Mouse (Mus musculus) erythroid progenitor cell, adult 5-6 weeks (primary cell): Measurements from ENCODE around the gene Gpha2. TPM values are rescaled to one million over a fixed set of nuclear protein-coding genes. Genes with fewer than 3 reads are reported as not detected.

Experiments
- ATAC-seq: replicated peaks from 2 replicates; pipeline ENCODE4 v1.8.0; 2016; ENCODE audit warnings: moderate number of reproducible peaks, mild to moderate bottlenecking, moderate TSS enrichment, inconsistent platforms; ENCODE audit not compliant: poor library complexity, low FRiP score, severe bottlenecking
- total RNA-seq, 2 experiments: library from RNA; stranded (forward) in 1 of 2; stranded (reverse) in 1 of 2; fragments of 150-400 nt in 1 of 2; fragments of 186-747, 209-891 nt in 1 of 2; gene quantifications; 2 replicates each; pipeline versions ENCODE4 v1.2.3 to v1.2.4; 2015 to 2017; ENCODE audit warnings: low replicate concordance in 2 of 2

Gpha2 gene
- total RNA-seq, 2 experiments from 2014 or later, result not detected

DNA sequence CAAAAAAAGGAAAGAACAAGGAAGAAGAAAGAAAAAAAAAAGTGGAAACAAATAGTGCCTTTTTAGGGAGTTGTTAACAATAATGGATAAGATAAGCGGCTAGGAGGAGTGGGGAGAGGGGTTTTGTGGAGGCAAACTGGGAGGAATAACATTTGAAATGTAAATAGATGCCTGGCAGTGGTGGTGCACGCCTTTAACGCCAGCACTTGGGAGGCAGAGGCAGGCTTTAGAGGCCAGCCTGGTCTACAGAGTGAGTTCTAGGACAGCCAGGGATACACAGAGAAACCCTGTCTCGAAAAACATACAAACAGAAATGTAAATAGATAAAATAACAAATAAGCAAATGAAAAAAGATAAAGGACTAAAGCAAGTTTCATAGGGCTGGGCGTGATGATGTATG lies 14.5 kb downstream of the Gpha2 start:
- no peak for ATAC-seq

DNA sequence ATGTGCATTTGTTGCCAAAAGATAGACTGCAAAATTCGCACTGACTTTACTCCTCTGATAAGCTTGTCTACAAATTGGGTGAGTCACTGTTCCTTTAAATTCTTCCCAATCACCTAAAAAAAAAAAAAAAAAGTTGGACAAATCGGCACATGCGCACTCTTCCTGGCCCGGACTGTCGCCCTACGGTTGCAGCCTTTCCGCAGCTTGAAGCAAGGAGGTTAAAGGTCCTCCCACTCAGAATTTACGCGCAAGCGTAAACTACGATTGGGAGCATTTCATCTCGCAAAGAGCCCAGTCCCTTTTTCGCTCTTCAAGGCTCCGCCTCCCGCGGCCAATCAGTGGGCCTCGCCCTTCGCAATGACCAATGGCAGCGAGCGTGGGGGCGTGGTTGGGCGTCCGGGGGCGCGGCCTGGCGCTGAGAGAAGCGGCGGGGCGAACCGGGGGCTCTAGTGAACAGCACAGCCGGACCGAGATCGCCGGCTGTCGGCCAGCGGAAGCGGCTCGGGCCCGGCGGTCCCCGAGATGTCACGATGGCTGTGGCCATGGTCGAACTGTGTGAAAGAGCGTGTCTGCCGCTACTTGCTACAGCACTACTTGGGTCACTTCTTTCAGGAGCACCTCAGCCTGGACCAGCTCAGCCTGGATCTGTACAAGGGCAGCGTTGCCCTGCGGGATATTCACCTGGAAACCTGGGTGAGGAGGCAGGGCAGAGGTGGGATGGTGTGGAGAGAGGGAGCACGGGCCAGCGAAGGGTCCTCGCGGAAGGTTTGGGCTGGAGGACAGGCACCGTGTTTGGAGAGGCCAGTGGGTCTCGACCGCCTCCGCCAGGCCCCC lies 15.3 kb downstream of the Gpha2 start, which contains the start of gene Atg2a:
Atg2a (plus strand) TSS at position 395 of the 834 bp plus-strand sequence.
- ATAC-seq, result peak; percentile 86

DNA sequence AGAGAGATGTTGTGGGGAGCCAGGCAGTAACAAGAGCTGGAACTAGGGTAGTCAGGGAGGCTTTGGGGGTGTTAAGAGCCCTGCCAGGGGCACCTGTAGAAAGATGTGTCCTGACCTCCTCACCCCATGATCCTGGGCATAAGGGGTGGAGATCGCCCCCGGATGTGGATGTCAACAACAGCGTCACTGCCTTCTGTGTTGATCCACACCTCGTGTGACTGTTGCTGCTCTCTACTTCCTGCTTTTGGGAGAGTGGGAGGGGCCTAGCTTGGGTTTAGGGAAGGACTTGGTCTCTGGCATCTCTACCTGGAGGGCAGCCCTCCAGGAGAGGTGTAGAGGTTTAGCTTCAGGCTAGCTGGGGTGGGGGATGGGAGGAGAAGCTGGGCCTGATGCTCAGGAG lies 16.1 kb downstream of the Gpha2 start:
- ATAC-seq, result peak; percentile 44

DNA sequence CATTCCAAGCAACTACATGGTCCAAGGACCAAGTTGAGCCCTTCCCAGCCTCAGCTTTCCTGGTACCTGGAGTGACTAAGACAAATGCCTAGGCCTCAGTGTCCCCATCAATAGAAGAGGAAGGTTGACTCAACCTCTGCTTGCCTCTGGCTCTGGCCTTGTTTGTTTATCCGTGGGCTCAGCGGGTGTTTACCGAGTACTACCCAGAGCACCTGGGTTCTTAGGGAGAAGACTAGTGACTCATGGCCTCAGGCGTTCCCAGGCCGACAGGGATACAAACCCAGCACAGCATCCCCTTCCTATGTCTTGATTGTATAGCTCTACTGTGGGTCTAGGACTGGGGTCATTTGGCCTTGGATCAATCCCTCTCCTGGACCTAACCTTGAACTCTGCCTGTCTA lies 17.0 kb downstream of the Gpha2 start:
- ATAC-seq, result no peak

DNA sequence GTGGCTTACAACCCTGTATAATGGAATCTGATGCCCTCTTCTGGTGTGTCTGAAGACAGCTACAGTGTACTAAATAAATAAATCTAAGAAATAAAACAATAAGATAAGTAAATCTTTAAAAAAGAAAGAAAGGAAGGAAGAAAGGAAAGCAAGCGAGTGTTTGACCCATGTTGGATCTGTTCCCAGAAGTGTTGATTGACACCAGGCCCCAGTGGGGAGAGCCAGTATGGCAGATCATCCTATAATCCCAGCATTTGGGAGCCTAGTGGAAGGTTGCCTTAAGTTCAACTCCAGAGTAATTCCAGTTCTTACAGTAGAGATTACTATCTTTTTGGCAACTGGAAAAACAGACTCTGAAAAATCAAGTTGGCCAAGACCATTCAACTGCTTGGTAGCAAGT lies 19.6 kb downstream of the Gpha2 start:
- no peak for ATAC-seq

DNA sequence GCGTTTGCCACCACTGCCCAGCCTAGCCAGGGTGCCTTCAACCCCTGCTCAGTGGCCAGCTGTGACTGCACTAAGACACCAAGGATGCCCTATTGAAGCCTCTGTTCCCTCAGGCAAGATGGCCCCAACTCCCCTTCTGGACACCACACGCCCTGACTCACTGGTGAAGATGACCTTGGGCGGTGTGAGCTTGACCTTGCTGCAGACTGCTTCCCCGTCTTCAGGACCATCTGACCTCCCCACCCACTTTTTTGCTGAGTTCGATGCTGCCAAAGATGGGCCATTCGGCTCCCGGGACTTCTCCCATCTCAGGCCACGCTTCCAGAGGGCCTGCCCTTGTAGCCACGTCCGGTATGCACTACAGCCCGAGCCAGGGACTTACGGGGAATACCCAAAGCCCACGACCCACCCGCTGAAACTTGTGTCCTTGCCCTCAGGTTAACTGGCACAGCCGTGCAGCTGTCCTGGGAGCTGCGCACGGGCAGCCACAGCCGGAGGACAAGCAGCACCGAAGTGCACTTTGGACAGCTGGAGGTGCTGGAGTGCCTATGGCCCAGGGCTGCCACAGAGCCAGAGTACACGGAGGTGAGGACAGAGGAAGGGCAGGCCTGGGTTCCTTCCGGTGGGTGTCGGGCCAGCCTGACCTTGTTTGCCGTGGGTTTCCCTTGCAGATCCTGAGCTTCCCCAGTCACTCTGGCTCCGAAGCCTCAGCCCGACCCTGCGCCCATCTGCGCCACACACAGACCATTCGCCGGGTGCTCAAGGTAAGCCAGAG lies 21.5 kb downstream of the Gpha2 start:
- no peak for ATAC-seq

DNA sequence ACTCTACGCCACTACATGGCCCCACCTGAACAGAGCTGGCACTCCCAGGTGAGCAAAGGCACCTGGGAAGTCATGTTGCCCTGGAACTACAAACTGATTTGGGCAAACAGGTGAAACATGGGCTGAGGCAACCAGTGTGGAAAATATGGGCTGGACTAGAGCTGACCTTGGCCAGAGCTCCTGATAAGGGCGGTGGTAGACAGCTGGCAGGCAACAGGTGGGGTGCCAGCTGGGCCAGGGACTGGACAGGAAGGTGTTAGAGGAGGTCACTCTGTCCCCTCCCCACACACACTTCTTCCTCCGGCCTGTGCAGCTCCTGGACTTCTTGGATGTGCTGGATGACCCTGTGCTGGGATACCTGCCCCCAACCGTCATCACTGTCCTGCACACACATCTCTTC lies 26.8 kb downstream of the Gpha2 start:
- ATAC-seq, result no peak

DNA sequence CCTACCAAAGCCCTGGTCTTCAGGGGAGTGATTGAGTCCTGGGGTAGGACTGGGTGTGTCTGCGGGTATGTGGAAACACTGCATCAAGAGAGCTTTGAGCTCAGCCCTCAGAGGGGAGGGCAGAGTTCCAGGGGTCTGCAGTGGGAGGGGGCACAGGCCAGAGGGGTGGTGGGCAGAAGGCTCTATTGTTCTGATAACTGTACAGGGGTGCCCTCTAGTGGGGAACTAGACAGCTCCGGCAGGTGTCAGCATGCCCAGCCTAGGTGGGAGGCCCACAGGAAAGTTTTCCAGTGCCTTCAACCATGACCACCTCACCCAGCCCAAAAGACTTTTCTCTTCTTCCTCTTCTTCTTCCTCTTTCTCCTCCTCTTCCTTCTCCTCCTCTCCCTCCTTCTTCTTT lies 34.2 kb downstream of the Gpha2 start:
- no peak for ATAC-seq

DNA sequence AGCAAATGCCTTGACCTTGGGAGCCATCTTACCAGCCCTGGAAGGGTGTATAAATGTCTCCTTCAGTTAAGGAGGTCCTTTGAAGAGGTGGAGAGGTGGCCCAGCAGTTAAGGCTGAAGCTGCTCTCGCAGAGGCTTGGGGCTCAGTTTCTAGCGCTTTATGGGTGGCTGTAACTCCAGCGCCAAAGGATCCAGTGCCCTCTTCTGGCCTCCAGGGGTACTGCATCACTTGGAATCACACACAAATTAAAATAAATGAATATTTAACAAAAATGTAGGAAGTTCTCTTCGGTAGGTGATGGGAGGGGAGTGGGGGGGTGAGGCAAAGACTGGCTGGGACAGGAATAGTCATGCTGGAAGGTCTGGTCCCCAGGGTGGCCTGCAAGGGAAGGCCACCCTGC lies 34.8 kb downstream of the Gpha2 start:
- no peak for ATAC-seq

DNA sequence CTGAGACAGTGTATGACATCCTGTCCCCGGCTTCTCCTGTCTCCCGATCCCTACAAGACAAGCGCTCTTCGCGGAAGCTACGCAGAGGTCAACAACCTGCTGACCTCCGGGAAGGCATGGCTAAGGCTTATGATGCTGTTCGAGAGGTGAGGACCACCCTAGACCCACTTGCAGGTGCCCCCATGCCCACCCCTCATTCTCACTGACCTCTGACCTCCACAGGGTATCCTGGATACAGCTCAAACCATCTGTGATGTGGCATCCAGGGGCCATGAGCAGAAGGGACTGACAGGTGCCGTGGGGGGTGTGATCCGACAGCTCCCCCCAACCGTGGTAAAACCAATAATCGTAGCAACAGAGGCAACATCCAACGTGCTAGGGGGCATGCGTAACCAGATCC lies 35.2 kb downstream of the Gpha2 start:
- ATAC-seq, result no peak

DNA sequence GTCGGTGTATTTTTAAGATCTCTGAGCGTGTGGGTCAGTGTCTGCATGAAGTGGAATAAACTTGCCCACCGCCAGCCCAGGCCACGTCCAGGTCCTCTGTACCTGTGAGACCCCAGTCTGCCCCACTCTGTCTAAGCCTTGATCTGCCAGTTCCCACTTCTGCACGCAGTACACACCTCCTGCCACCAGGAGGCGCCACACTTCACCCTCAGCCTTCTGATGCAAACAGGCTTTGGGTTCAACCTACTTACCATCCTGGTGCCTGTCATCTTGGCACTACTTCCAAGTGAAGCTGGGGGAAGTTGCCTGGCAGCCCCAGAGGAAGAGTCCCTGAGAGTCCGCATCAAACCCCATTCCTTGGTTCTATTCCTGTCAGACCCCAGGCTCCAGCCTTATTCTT lies 36.0 kb downstream of the Gpha2 start:
- ATAC-seq, result peak; percentile 61; the same call in 1 of the 2 replicates

DNA sequence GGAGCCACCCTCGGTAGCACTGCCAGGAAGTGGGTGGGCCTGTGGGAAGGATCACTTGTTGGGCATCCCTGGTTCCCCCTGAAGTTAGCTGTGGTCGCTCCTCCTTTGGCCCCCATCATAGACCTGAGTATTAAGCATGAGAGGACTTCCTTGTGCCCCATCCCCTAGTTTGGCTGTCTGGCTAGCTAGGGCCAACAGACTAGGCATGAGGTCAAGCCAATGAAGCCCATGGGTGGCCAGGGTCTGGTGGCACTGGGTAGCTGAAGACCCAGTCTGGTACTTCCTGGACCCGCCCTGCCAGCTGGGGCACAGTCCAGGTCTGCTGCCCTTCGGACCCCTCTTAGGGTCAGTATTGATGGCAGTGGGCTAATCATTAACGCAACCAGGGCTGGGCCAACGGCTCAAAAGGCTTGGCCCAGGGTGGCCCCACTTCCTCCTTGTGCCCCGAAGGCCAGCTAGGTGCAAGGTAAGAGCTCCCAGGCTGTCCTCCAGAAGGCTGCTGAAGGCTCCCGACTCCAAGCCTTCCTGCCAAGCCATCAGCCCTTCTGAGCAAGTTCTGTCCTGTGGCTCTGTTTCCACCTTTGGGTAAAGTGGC lies 36.8 kb downstream of the Gpha2 start:
- no peak for ATAC-seq

DNA sequence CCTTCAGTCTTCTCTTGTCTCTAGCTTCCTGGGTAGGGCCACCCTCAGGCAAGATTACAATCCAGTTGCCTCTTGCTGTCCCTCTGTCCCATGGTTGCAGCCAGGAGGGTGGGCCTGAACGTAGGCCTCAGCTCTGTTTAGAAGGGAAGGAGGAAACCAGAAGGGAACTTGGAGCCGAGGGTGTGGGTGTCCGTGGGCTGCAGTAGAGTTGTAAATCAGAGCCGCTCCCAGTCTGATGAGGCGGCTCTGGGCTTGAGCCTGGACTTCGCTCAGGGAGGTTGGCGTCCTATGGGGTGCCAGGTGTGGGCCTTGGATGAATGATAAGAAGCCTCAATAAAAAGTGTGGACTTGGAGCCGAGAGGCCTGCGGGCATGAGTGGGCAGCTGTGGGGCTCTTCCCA lies 38.0 kb downstream of the Gpha2 start:
- ATAC-seq, result no peak

DNA sequence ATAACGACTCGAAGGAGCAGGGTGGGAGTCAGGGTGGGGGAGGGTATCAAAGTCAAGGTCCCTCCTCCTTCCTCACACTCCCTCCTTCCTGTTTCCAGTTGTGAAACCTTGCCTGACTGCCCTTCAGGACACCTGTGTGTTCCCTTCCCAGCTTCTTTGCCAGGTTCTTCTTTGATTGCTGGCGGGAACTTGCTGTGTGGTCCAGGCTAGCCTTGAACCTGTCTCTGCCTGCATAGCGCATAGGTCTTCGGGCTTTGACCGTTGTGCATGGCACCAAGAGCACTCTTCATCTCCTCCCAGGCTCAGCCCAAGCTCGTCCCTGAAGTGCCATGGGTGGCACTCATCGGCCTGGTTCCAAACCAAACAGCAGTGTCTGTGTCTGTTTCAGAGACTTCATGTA lies 38.8 kb downstream of the Gpha2 start:
- ATAC-seq, result no peak

DNA sequence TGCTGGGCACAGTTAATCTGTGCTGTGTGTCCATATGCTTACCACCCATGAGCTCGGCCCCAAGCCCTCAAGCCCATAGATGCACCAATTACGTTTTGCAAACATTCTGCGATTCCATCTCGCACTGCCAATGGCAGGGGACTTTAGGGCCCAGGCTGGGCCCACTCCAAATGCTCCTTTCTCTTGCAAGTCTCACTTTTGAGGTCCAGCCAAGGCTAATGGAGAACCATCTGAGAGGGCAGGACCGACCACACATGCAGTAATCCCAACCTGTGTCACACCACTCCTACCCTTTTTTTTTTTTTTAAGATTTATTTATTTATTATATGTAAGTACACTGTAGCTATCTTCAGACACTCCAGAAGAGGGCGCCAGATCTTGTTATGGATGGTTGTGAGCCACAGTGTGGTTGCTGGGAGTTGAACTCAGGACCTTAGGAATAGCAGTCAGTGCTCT lies 39.6 kb downstream of the Gpha2 start:
- no peak for ATAC-seq

DNA sequence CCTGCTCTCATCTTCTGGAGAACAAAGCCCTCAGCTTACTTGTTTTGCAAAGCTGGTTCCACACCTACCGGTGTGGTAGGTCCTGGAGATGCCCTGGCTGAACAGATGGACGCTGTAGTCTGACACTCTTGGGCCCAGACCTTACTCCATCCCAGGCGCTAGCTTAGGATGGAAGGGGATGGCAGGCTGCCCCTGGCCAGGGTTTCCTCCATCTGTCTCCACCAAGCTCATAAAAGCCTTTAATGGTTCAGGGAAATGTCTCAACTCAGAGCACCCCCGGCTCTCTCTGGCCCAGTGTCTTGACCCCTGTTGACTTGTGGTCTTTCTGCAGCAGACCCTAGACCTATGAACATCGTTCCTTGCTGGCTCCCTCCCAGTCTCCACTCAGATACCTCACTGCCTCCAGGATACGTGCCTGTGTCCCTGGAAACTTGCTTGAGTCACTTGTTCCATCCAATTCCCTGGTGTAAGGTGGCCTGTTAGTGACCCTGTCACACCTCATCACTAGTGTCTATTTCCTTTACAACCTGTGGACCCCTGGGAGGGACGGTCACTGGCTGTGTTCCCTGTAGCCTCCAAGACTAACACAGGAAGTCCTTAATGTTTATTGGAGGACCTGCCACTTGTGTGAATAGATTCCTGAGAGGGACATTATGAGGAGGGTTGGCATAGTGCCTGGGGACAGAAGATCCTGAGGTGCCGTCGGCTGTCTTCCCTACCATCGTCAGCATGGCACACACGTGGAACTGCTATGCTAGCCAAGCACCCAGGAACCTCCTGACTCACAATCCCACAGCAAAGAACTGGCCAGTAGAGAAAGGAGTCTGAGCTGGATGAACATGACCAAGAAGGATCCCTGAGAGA lies 41.4 kb downstream of the Gpha2 start:
- ATAC-seq, result 0 out of 2 replicates have a peak, but pooled peaks have one; percentile 2

DNA sequence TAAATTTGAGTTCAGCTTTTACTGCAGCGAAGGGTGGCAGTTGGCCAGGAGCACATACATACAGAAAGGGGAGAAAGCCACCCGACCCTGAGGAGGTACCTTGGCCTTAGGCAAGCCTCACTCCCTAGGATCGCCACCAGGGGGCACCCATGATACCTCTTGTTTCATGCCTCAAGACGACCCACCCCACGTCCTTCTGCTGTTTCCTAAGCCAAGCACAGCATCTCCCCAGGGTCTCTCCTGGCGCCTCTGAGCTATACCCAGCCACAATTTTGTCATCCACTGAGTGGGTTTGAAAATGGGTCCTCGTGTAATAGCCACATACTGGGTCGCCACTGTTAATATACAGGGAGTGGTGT lies 42.0 kb downstream of the Gpha2 start:
- peak; percentile 82 for ATAC-seq

DNA sequence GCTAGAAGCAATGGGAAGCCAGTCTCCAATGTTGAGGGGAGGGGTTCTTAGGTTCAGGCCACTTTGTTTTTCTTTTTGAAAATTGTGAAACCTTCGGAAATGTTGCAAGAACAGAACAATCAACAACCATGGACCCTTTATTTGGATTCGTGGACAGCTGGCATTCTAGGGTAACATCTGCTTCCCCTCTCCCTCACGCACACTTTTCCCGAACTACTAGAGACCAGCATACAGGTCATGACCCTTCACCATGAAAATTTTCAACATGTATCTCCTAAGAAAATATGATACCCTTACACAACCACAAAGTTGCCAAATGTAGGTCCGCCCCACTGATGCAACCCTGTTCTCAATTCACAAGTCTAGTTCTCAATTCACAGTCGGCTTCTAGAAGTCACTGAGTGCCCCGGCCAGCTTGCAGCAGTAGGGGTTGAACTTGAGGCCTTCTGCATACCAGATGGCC lies 42.5 kb downstream of the Gpha2 start:
- no peak for ATAC-seq

DNA sequence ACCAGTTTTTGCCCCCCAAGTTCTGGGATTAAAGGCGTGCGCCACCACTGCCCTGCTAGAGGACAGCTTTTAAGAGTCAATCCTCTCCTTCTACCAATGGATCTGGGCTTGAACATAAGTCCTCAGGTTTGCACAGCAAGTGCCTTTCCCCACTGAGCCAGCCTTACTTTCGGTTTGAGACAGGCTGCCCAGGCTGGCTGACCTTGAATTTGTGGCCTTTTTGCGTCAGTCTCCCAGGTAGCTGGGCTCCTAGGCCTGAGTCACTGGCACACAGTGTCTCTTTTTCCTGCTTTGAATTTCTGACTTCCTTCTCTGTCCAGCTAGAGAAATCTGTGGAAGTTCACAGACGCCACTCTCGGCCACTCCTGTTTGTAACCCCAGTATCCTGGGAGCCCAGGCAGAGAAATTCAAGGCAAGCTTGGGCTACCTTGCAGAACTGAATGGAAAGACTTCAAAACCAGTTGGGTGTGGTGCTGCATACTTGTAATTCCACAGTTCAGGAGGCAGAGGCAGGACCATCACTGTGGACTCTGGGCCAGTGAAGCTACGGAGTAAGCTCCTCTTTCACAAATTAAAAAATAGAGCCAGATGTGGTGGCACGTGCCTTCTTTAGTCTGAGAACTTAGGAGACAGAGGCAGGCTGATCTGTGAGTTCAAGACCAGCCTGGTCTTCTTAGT lies 43.8 kb downstream of the Gpha2 start:
- ATAC-seq, result no peak
